Mouse (Mus musculus) testis, postnatal 10 days (tissue): ENCODE measurements around the gene Acap3.

Source experiments
- DNase-seq: peaks from one replicate; pipeline ENCODE4 v3.0.0; 2021; ENCODE audit warnings: low spot score

The Acap3 gene

GRCm38 (mm10) chr4:155943534-155944249 lies 52.1 kb downstream of the Acap3 start, which contains the start of gene Ube2j2:
Ube2j2 (plus strand) TSS chr4:155943831.
- peak; percentile 95 for DNase-seq

- peak; percentile 52 for DNase-seq
These were observed 52.6 kb downstream of the Acap3 start for GRCm38 (mm10) chr4:155944271-155944670.

- DNase-seq: no peak
These were observed 55.5 kb downstream of the Acap3 start for GRCm38 (mm10) chr4:155947094-155947493.

GRCm38 (mm10) chr4:155955491-155955890 lies 63.9 kb downstream of the Acap3 start:
- DNase-seq: no peak
